Mouse (Mus musculus) embryonic fibroblast, embryonic 13.5 days (primary cell): ENCODE measurements around the gene Hnrnpul1.

ENCODE experiments used
- CTCF ChIP-seq: IDR thresholded peaks from 2 replicates; pipeline ENCODE4 v1.5.1; 2011; ENCODE audit warnings: mild to moderate bottlenecking, control low read depth, low read length, moderate library complexity, borderline replicate concordance; ENCODE audit not compliant: insufficient read depth
- POLR2A ChIP-seq: IDR thresholded peaks from 2 replicates; pipeline ENCODE4 v1.6.1; 2011; ENCODE audit warnings: low read depth, mild to moderate bottlenecking, control low read depth, low read length, moderate library complexity

DNA sequence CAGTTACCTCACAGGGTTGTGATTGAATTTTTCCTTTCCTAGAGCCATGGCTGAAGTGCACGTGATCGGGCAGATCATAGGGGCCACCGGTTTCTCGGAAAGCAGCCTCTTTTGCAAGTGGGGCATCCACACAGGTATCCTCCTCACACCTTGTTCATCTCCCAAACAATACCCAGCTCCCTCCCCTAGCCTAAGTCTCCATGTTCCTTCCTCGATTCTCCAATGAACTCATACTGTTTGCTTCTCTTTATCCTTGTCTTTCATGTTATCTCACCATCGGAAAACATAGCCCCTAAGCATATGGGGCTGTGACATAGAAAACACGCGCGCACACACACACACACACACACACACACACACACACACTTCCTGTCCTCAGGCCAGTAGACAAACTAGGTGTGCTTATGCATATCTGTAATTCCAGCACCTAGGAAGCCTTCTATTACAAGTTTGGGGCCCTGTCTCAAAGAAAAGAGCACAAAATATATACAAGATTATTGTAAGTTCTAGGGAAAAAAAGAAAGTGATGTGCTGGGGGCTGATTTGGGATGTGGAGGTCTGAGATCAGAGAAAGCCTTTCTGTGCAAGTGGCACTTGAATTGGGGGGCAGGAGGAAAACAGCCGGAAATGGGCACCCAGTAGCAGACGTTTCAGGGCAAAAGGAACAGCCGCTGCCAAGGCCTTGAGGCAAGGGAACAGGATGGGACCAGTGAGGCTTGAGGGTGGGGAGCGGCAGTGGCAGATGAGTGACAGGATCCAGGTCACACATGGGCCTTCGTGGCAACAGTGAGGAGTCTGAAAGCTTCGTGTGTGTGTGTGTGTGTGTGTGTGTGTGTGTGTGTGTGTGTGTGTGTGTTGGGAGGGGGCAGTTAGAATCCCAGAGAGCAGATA lies 73.0 kb downstream of the Hnrnpul1 start:
- TF ChIP-seq CTCF: no peak
- TF ChIP-seq POLR2A: no peak
